Mouse (Mus musculus) cerebellum, adult 2 months (tissue): Measurements from ENCODE around the gene Steap3. TPM values are rescaled to one million over a fixed set of nuclear protein-coding genes. Genes with fewer than 3 reads are reported as not detected.

ENCODE experiments used
- DNase-seq, 2 experiments: peaks; one replicate each; pipeline ENCODE4 v3.0.0; 2021
- H3K27ac ChIP-seq: fragments of 200-500 bp; 2 replicates; pipeline ENCODE4 v1.5.1; 2012; ENCODE audit warnings: low read length, control low read depth, inconsistent platforms; ENCODE audit not compliant: insufficient read depth
- H3K27me3 ChIP-seq: fragments of 200-500 bp; 2 replicates; pipeline ENCODE4 v1.6.1; 2012; ENCODE audit warnings: inconsistent platforms, mild to moderate bottlenecking, low read length, moderate library complexity; ENCODE audit not compliant: control insufficient read depth, insufficient read depth
- H3K4me1 ChIP-seq: fragments of 200-500 bp; 2 replicates; pipeline ENCODE4 v1.6.1; 2011; ENCODE audit warnings: low read length; ENCODE audit not compliant: control insufficient read depth, insufficient read depth
- H3K4me3 ChIP-seq: fragments of 200-500 bp; replicated peaks from 2 replicates; pipeline ENCODE3; 2011; ENCODE audit warnings: mild to moderate bottlenecking, low read depth, low read length, control low read depth; ENCODE audit not compliant: insufficient read depth
- CTCF ChIP-seq: fragments of 200-500 bp; IDR thresholded peaks from 2 replicates; pipeline ENCODE4 v1.5.1; 2011; ENCODE audit warnings: low read depth, mild to moderate bottlenecking, control low read depth, low read length, moderate library complexity, borderline replicate concordance; ENCODE audit not compliant: insufficient read depth
- POLR2A ChIP-seq: fragments of 200-500 bp; IDR thresholded peaks from 2 replicates; pipeline ENCODE4 v1.6.1; 2011; ENCODE audit warnings: low read length, control low read depth, borderline replicate concordance; ENCODE audit not compliant: insufficient read depth
- WGBS: fragments of 180-500 bp; shearing (Covaris S2); methylation state at CpG from one replicate; pipeline ENCODE4 v1.1.7; 2018; 5-methylcytosine and 5-hydroxymethylcytosine counted together
- polyA plus RNA-seq: library from polyadenylated mRNA; depleted of rRNA; stranded (reverse); fragments of >200 nt; gene quantifications from 2 replicates; pipeline ENCODE4 v1.2.3, GENCODE M21; 2012

Gene Steap3
- polyA plus RNA-seq, 1 experiment: 3.5 TPM

- WGBS: 92% methylated on average over 10 of the region's 10 CpGs
- DNase-seq: no peak
Observed at GRCm38 (mm10) chr1:120193586-120193985, 78.9 kb downstream of the Steap3 start.

GRCm38 (mm10) chr1:120192321-120192720 is 80.2 kb downstream of the Steap3 start:
- DNase-seq: no peak

More at GRCm38 (mm10) chr1:120193586-120193985, 78.9 kb downstream of the Steap3 start:
- Histone ChIP-seq H3K27ac (no peak overlapping the region), H3K4me3 (no peak overlapping the region), H3K4me1 (no peaks in the 10 kb centered on the region; the same call in 1 of the 2 replicates), H3K27me3 (no peaks in the 10 kb centered on the region)
- no peak for TF ChIP-seq POLR2A
- TF ChIP-seq CTCF: no peak

GRCm38 (mm10) chr1:120190946-120191345 is 81.6 kb downstream of the Steap3 start:
- 88% methylated on average over 6 of the region's 6 CpGs for WGBS
- Histone ChIP-seq H3K27ac (no peak overlapping the region), H3K27me3 (no peaks in the 10 kb centered on the region; the same call in 1 of the 2 replicates), H3K4me3 (no peak overlapping the region), H3K4me1 (no peaks in the 10 kb centered on the region; the same call in 1 of the 2 replicates)
- TF ChIP-seq CTCF (no peak), POLR2A (no peak)
- no peak for DNase-seq

More at GRCm38 (mm10) chr1:120192321-120192720, 80.2 kb downstream of the Steap3 start:
- Histone ChIP-seq H3K27me3 (no peaks in the 10 kb centered on the region; the same call in 1 of the 2 replicates), H3K27ac (no peak overlapping the region), H3K4me1 (no peaks in the 10 kb centered on the region; the same call in 1 of the 2 replicates), H3K4me3 (no peak overlapping the region)
- TF ChIP-seq POLR2A: no peak
- no peak for TF ChIP-seq CTCF
- 68% methylated on average over 6 of the region's 6 CpGs for WGBS

GRCm38 (mm10) chr1:120190300-120190699 is 82.2 kb downstream of the Steap3 start:
- Histone ChIP-seq H3K27ac (no peak overlapping the region), H3K4me1 (no peaks in the 10 kb centered on the region), H3K27me3 (no peaks in the 10 kb centered on the region; the same call in 1 of the 2 replicates), H3K4me3 (no peak overlapping the region)
- DNase-seq: no peak
- no peak for TF ChIP-seq CTCF
- TF ChIP-seq POLR2A: no peak
- 93% methylated on average over 2 of the region's 2 CpGs for WGBS

- TF ChIP-seq CTCF: no peak
- no peak for TF ChIP-seq POLR2A
- H3K4me3 ChIP-seq: no peak overlapping the region
- H3K4me1 ChIP-seq: no peaks in the 10 kb centered on the region
- no peak overlapping the region for H3K27ac ChIP-seq
- 91% methylated on average over 6 of the region's 6 CpGs for WGBS
- DNase-seq: peak in 1 of 2 experiments; percentile 6
- no peaks in the 10 kb centered on the region; the same call in 1 of the 2 replicates for H3K27me3 ChIP-seq
Observed at GRCm38 (mm10) chr1:120189206-120189605, 83.3 kb downstream of the Steap3 start.

GRCm38 (mm10) chr1:120187059-120187458 is 85.4 kb downstream of the Steap3 start:
- H3K27me3 ChIP-seq: no peaks in the 10 kb centered on the region; the same call in 1 of the 2 replicates
- no peak overlapping the region for H3K27ac ChIP-seq
- H3K4me3 ChIP-seq: no peak overlapping the region
- no peak for DNase-seq
- no peaks in the 10 kb centered on the region for H3K4me1 ChIP-seq
- TF ChIP-seq POLR2A (no peak), CTCF (no peak)
- WGBS: 55% methylated on average over 7 of the region's 7 CpGs

GRCm38 (mm10) chr1:120186655-120187054 is 85.8 kb downstream of the Steap3 start:
- Histone ChIP-seq H3K27ac (no peak overlapping the region), H3K27me3 (no peaks in the 10 kb centered on the region; the same call in 1 of the 2 replicates), H3K4me1 (no peaks in the 10 kb centered on the region), H3K4me3 (no peak overlapping the region)
- WGBS: 65% methylated on average over 9 of the region's 9 CpGs
- TF ChIP-seq CTCF (no peak), POLR2A (no peak)
- DNase-seq: no peak

- TF ChIP-seq CTCF (no peak), POLR2A (no peak)
- no peak overlapping the region for H3K27ac ChIP-seq
- WGBS: 71% methylated on average over 6 of the region's 6 CpGs
- H3K4me3 ChIP-seq: no peak overlapping the region
- H3K27me3 ChIP-seq: no peaks in the 10 kb centered on the region; the same call in 1 of the 2 replicates
- no peaks in the 10 kb centered on the region for H3K4me1 ChIP-seq
- no peak for DNase-seq
Observed at GRCm38 (mm10) chr1:120186204-120186603, 86.3 kb downstream of the Steap3 start.

GRCm38 (mm10) chr1:120177141-120177540 is 95.4 kb downstream of the Steap3 start:
- Histone ChIP-seq H3K27ac (no peak overlapping the region), H3K4me3 (no peak overlapping the region), H3K4me1 (no peaks in the 10 kb centered on the region; the same call in 1 of the 2 replicates), H3K27me3 (no peaks in the 10 kb centered on the region)
- 92% methylated on average over 8 of the region's 8 CpGs for WGBS
- TF ChIP-seq CTCF: no peak
- no peak for TF ChIP-seq POLR2A
- no peak for DNase-seq
